Mouse (Mus musculus): ENCODE measurements around the gene Carmil2. TPM values are rescaled to one million over a fixed set of nuclear protein-coding genes. Genes with fewer than 3 reads are reported as not detected.

The Carmil2 gene
- polyA plus RNA-seq, 2 experiments = 0.63 to 2.3 TPM

DNA sequence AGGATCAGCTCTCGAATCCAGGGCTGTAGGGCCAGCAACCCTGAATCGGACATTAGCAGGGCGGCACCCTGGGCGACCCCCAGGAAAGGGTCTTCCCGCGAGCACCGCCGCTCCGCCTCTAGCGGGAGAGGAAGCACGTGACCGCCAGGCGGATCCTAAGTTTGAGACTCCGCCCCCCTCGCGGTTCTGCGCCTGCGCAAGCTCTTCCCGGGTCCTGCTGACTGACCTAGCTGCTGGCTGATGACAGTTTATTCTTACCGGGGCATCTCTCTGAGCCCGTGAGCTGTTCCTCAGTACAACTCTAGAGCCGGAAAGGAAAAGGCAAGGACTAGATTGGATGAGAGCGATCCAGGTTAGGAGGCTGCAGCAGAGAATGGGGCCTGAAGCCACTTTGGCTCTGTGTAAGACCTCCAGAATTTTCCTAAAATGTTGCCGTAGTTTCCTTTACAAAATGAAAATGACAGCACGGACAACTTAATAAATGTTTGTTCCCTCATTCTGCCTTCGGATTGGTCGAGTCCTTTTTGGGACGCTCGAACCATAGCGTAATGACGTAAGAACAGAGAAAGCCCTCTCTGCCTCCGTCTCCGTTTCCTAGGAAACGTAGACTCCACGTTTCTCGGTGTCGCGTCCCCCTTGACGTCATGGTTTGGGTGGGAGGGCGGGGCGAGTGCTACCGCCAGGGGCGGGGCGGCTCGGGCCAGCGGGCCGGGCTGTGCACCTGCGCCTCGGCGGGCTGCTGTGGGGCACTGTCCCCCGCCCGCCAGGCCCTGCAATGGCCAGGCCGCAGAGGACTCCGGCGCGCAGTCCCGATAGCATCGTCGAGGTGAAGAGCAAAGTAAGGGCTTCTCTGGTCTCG, 15.1 kb downstream of the Carmil2 start, which contains the start of the genes Acd and Pard6a:
Acd (minus strand) TSS at position 137 of the 859 bp plus-strand sequence.
Pard6a (plus strand) TSS at position 183 of the 859 bp plus-strand sequence.
- Histone ChIP-seq H3K4me1 (ENCODE audit: control insufficient read depth, insufficient read depth, low read length) (peaks cover 7% of the 10 kb centered on the region; the same call in 1 of the 2 replicates), H3K4me2 (replicated peaks; ENCODE audit: low read depth, low read length, severe bottlenecking) (peak within 1 kb of the TSS; percentile 74), H3K27me3 (ENCODE audit: control insufficient read depth, insufficient read depth, low read length) (no peaks in the 10 kb centered on the region), H3K36me3 (ENCODE audit: control insufficient read depth, insufficient read depth, low read length) (peaks cover 42% of the 10 kb centered on the region), H3K9ac (ENCODE audit: low read depth, low read length, severe bottlenecking) (peak within 1 kb of the TSS; percentile 58), H3K4me3 (replicated peaks; ENCODE audit: low read length) (peak within 1 kb of the TSS; percentile 63), H3K27ac (replicated peaks; ENCODE audit: low read depth, low read length) (peak within 1 kb of the TSS; percentile 86), H3K9me3 (ENCODE audit: control insufficient read depth, low read length) (no peaks in the 10 kb centered on the region)
- peak; percentile 97 for DNase-seq (ENCODE audit: low spot score)
- peak; percentile 90 for ATAC-seq (ENCODE audit: low FRiP score, low read depth)
- 0 out of 2 replicates have a peak, but pooled peaks have one; percentile 50 for TF ChIP-seq POLR2A (IDR thresholded peaks at IDR 0.05; ENCODE audit: borderline replicate concordance, extremely low read depth, insufficient read depth, insufficient read length)
- WGBS = under 1% methylated on average over 60 of the region's 60 CpGs

DNA sequence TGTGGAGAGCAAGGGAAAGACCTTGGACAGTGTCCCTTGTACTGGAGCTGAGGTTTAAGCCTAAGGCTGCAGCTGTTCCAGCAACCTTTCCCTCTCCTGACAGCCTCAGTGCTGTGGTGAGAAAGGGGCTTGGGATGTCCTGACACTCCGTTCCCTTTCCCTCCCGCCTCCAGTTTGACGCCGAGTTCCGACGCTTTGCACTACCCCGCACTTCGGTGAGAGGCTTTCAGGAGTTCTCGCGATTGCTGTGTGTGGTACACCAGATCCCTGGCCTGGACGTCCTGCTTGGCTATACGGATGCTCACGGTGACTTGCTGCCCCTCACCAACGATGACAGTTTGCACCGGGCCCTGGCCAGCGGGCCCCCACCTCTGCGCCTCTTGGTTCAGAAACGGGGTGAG, 15.9 kb downstream of the Carmil2 start:
- 41% methylated on average over 18 of the region's 18 CpGs for WGBS
- Histone ChIP-seq H3K4me3 (replicated peaks; ENCODE audit: low read length) (peak overlapping the region; percentile 63), H3K4me2 (replicated peaks; ENCODE audit: low read depth, low read length, severe bottlenecking) (peak overlapping the region; percentile 74), H3K27me3 (ENCODE audit: control insufficient read depth, insufficient read depth, low read length) (no peaks in the 10 kb centered on the region), H3K36me3 (ENCODE audit: control insufficient read depth, insufficient read depth, low read length) (peaks cover 35% of the 10 kb centered on the region), H3K4me1 (ENCODE audit: control insufficient read depth, insufficient read depth, low read length) (peaks cover 14% of the 10 kb centered on the region; the same call in 1 of the 2 replicates), H3K9me3 (ENCODE audit: control insufficient read depth, low read length) (no peaks in the 10 kb centered on the region), H3K27ac (replicated peaks; ENCODE audit: low read depth, low read length) (no peak overlapping the region), H3K9ac (ENCODE audit: low read depth, low read length, severe bottlenecking) (peak overlapping the region; percentile 40)
- ATAC-seq (ENCODE audit: low FRiP score, low read depth) (no peak), DNase-seq (ENCODE audit: low spot score) (no peak)
- TF ChIP-seq POLR2A (IDR thresholded peaks at IDR 0.05; ENCODE audit: borderline replicate concordance, extremely low read depth, insufficient read depth, insufficient read length) = no peak

DNA sequence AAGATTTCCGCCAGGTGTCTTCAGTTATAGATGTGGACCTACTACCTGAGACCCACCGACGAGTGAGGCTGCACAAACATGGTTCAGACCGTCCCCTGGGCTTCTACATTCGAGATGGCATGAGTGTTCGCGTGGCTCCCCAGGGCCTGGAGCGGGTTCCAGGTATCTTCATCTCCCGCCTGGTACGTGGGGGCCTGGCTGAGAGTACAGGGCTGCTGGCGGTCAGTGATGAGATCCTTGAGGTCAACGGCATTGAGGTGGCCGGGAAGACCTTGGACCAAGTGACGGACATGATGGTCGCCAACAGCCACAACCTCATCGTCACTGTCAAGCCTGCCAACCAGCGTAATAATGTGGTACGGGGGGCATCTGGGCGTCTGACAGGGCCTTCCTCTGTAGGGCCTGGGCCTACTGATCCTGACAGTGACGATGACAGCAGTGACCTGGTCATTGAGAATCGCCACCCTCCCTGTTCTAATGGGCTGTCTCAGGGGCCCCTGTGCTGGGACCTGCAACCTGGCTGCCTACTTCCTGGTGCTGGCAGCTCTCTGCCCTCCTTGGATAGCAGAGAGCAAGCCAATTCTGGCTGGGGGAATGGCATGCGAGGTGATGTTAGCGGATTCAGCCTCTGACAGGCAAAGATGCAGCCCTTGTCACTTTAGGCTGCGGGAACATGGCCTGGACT, 16.8 kb downstream of the Carmil2 start:
- no peak for TF ChIP-seq POLR2A (IDR thresholded peaks at IDR 0.05; ENCODE audit: borderline replicate concordance, extremely low read depth, insufficient read depth, insufficient read length)
- H3K9ac ChIP-seq (ENCODE audit: low read depth, low read length, severe bottlenecking) = no peak overlapping the region
- no peak overlapping the region for H3K4me3 ChIP-seq (replicated peaks; ENCODE audit: low read length)
- peaks cover 26% of the 10 kb centered on the region for H3K36me3 ChIP-seq (ENCODE audit: control insufficient read depth, insufficient read depth, low read length)
- 89% methylated on average over 24 of the region's 24 CpGs for WGBS
- H3K4me1 ChIP-seq (ENCODE audit: control insufficient read depth, insufficient read depth, low read length) = peaks cover 15% of the 10 kb centered on the region; the same call in 1 of the 2 replicates
- H3K27ac ChIP-seq (replicated peaks; ENCODE audit: low read depth, low read length) = no peak overlapping the region
- DNase-seq (ENCODE audit: low spot score) (no peak), ATAC-seq (ENCODE audit: low FRiP score, low read depth) (no peak)
- no peaks in the 10 kb centered on the region for H3K9me3 ChIP-seq (ENCODE audit: control insufficient read depth, low read length)
- H3K4me2 ChIP-seq (replicated peaks; ENCODE audit: low read depth, low read length, severe bottlenecking) = no peak overlapping the region
- no peaks in the 10 kb centered on the region for H3K27me3 ChIP-seq (ENCODE audit: control insufficient read depth, insufficient read depth, low read length)

DNA sequence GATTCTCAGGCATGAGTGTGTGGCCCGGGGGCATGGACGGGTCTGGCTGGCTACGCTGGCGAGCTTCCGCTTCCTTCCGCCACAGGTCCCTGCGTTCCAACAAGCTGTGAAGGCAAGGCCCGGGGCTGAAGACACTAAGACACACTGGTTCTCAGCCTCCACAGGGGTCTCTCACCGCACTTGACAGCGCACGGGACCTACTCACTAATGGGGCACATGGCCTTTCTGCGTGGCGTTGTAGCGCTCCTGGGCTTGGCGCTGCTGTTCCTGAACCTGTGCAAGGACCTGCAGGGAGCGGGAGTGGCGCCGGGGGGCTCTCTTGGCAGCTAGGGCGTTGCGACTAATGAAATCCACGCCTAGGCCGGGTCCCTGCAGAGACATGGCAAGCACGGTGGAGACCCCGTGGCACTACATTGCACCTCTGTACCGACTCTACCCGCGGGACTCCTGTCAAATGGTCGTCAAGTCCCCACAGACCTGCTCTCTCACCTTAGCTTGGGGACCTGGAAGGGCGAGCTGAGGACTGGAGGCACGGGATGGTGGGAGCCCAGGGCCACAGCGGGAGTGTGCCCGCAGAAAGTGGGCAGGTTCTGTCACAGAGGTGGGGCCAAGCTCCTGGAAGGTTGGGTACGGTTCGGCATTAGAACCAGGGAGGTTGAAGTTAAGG, 18.2 kb downstream of the Carmil2 start:
- ATAC-seq (ENCODE audit: low FRiP score, low read depth) (no peak), DNase-seq (ENCODE audit: low spot score) (no peak)
- Histone ChIP-seq H3K27me3 (ENCODE audit: control insufficient read depth, insufficient read depth, low read length) (no peaks in the 10 kb centered on the region), H3K9ac (ENCODE audit: low read depth, low read length, severe bottlenecking) (no peak overlapping the region), H3K4me1 (ENCODE audit: control insufficient read depth, insufficient read depth, low read length) (peaks cover 15% of the 10 kb centered on the region; the same call in 1 of the 2 replicates), H3K4me2 (replicated peaks; ENCODE audit: low read depth, low read length, severe bottlenecking) (no peak overlapping the region), H3K9me3 (ENCODE audit: control insufficient read depth, low read length) (no peaks in the 10 kb centered on the region), H3K27ac (replicated peaks; ENCODE audit: low read depth, low read length) (no peak overlapping the region), H3K36me3 (ENCODE audit: control insufficient read depth, insufficient read depth, low read length) (peaks cover 16% of the 10 kb centered on the region), H3K4me3 (replicated peaks; ENCODE audit: low read length) (no peak overlapping the region)
- TF ChIP-seq POLR2A (IDR thresholded peaks at IDR 0.05; ENCODE audit: borderline replicate concordance, extremely low read depth, insufficient read depth, insufficient read length) = no peak
- WGBS = 91% methylated on average over 33 of the region's 34 CpGs

DNA sequence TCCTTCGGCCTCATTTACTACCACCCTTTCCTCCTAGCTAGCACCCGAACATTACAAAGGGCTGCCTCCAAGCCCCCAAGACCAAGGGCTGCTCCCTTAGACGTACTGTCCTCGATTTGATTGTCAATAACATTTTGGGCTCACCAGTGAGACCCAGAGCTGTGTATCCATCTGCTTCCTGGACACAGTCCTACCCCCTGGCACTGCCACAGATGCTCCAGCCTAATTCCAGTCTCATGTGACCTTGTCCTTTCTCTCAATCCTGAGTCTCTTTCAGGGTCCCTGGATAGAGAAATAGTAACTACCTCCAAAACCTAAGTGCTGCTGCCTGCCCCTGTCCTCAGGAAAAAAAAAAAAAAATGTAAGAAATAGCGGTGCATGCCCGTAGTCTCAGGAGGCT, 18.9 kb downstream of the Carmil2 start:
- 87% methylated on average over 6 of the region's 6 CpGs for WGBS
- Histone ChIP-seq H3K27ac (replicated peaks; ENCODE audit: low read depth, low read length) (no peak overlapping the region), H3K9me3 (ENCODE audit: control insufficient read depth, low read length) (no peaks in the 10 kb centered on the region), H3K4me2 (replicated peaks; ENCODE audit: low read depth, low read length, severe bottlenecking) (no peak overlapping the region), H3K36me3 (ENCODE audit: control insufficient read depth, insufficient read depth, low read length) (peaks cover 16% of the 10 kb centered on the region), H3K27me3 (ENCODE audit: control insufficient read depth, insufficient read depth, low read length) (no peaks in the 10 kb centered on the region), H3K4me3 (replicated peaks; ENCODE audit: low read length) (no peak overlapping the region), H3K9ac (ENCODE audit: low read depth, low read length, severe bottlenecking) (no peak overlapping the region), H3K4me1 (ENCODE audit: control insufficient read depth, insufficient read depth, low read length) (peaks cover 15% of the 10 kb centered on the region; the same call in 1 of the 2 replicates)
- ATAC-seq (ENCODE audit: low FRiP score, low read depth) = no peak
- DNase-seq (ENCODE audit: low spot score) = no peak
- TF ChIP-seq POLR2A (IDR thresholded peaks at IDR 0.05; ENCODE audit: borderline replicate concordance, extremely low read depth, insufficient read depth, insufficient read length) = no peak
